8 mouse cellular contexts compared by ENCODE assay signal in the genomic region with DNA sequence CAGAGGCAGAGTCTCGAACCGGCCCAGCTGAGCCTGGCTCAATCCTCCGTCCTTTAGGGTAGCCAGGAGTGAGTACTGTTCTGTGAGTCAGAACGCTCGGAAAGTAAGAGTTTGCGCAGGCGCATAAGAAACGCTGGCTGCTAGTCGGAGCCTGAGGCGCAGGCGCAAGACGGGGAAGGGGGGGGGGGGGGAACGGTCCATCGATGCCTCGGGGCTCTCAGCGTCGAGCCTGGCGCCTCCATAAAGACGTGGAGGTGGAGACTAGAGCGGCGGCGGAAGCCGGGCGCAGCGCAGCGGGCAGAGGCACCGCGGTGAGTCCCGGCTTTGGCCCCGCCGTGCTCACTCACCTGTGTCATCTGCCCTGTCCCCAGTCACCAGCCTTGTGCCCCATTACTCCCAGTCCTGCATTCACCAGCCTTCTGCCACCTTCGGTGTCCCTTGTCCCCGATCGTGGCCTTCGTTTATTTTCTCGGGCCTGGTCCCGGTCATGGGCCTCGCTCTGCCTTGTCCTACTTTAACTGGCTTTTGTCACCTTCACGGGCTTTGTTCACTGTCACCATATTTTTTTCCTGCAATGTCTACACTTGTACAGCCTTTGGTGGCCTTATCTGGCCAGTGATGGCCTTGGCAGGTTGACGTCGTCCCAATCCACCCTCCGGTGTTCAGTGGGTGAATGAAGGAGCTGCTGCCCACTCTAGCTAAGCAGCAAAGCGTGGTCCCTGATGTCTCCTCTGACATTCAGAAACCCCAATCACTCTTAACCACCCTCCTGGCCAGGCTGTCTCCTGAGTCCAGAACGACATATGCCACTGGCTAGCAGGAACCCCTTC. TPM values are rescaled to one million over a fixed set of nuclear protein-coding genes. Genes with fewer than 3 reads are reported as not detected.
DNase-seq lines count a peak whose midpoint lies in the region; ATAC-seq lines count a peak whose summit lies in the region.

A gene (plus strand): TSS at position 175 of the 830 bp plus-strand sequence.

- intact Hi-C loops in left cerebral cortex, postnatal 14 days (cut with DNase I): no loop called here

- H3K4me3 ChIP-seq in intestine, embryonic 14.5 days (ENCODE audit: low read depth, low read length): peak within 1 kb of the TSS; percentile 97

- ATAC-seq in intestine, embryonic 14.5 days (replicated peaks; ENCODE audit: low FRiP score, low TSS enrichment, low read depth): peak; percentile 85

- 0 out of 2 replicates have a peak within 1 kb of the TSS, but pooled peaks have one; percentile 54 for H3K27ac ChIP-seq in intestine, embryonic 14.5 days (ENCODE audit: low read depth)

- H3K4me1 ChIP-seq in intestine, embryonic 14.5 days (replicated peaks; ENCODE audit: control insufficient read depth, insufficient read depth, low read length): peaks cover 10% of the 10 kb centered on the region

- H3K9ac ChIP-seq in intestine, embryonic 14.5 days (ENCODE audit: low read length): peak within 1 kb of the TSS; percentile 95

- WGBS in intestine, embryonic 14.5 days: under 1% methylated on average over 44 of the region's 44 CpGs

- peak; percentile 87 to 93 for DNase-seq in adrenal gland, adult (ENCODE audit: inconsistent age in 2 of 2, low spot score in 1 of 2)
- peak; percentile 98 for DNase-seq in embryo, embryonic 10.5 days (ENCODE audit: low spot score)
- DNase-seq in gastrocnemius, postnatal 25 days: peak; percentile 88
- peak; percentile 87 for DNase-seq in intestine, embryonic 14.5 days (ENCODE audit: low spot score)
- peak; percentile 87 to 91 for DNase-seq in left cerebral cortex, postnatal 14 days (ENCODE audit: low spot score in 2 of 2)
- DNase-seq in mesoderm, embryonic 11.5 days (ENCODE audit: low read depth, low spot score): peak; percentile 96
- DNase-seq in right cerebral cortex, postnatal 36 days (ENCODE audit: low spot score in 2 of 2): peak; percentile 77 to 85
- DNase-seq in yolk sac, embryonic 10.5 days (ENCODE audit: low spot score): peak; percentile 96

- H3K9me3 ChIP-seq in intestine, embryonic 14.5 days (ENCODE audit: control insufficient read depth, low read length): no peaks in the 10 kb centered on the region

- H3K4me2 ChIP-seq in intestine, embryonic 14.5 days (ENCODE audit: low read length): peak within 1 kb of the TSS; percentile 100

- H3K36me3 ChIP-seq in intestine, embryonic 14.5 days (ENCODE audit: control insufficient read depth, insufficient read depth, low read length): peaks cover 24% of the 10 kb centered on the region

- H3K27me3 ChIP-seq in intestine, embryonic 14.5 days (replicated peaks; ENCODE audit: control insufficient read depth, insufficient read depth, low read length): no peaks in the 10 kb centered on the region

RNA-seq across cellular contexts. Expression of the gene that starts here (rescaled TPM):
- 10 to 100 TPM; 77.2 to 77.4 TPM for total RNA-seq in gastrocnemius, postnatal 25 days (2021)
- 72.9 and 79.3 TPM in 2 replicates for polyA plus RNA-seq in intestine, embryonic 14.5 days (2014; fragmentation: Nextera tagmentation; extraction: Ambion mirVana)
- 100 to 1,000 TPM; 141 to 142 TPM for total RNA-seq in left cerebral cortex, postnatal 14 days (2021)

Comparison
In these comparisons a context has a peak if more than half of its experiments do, and no peak if none do; other contexts are left out.
1. Peak in every context shown above with its lines: DNase-seq, ATAC-seq, H3K4me3 ChIP-seq and H3K27ac ChIP-seq.